Mouse (Mus musculus): Measurements from ENCODE around the gene Emilin1. TPM values are rescaled to one million over a fixed set of nuclear protein-coding genes. Genes with fewer than 3 reads are reported as not detected.

Gene Emilin1
- total RNA-seq, 2 experiments from 2014 or later: 1.9 TPM

- DNase-seq (ENCODE audit: low spot score in 2 of 2): no peak
Measured at GRCm38 (mm10) chr5:30957891-30958290, 44.7 kb downstream of the Emilin1 start.

- no peak for DNase-seq (ENCODE audit: low spot score in 2 of 2)
Measured at GRCm38 (mm10) chr5:30959198-30959854, 46.1 kb downstream of the Emilin1 start.

GRCm38 (mm10) chr5:30959966-30960501 lies 46.8 kb downstream of the Emilin1 start, which contains the start of gene Preb:
Gene Preb (minus strand): TSS chr5:30960361.
- DNase-seq (ENCODE audit: low spot score in 2 of 2): peak; percentile 99

- DNase-seq (ENCODE audit: low spot score in 2 of 2): no peak
Measured at GRCm38 (mm10) chr5:30960814-30961213, 47.6 kb downstream of the Emilin1 start.

GRCm38 (mm10) chr5:30961545-30962505 lies 48.6 kb downstream of the Emilin1 start:
- no peak for DNase-seq (ENCODE audit: low spot score in 2 of 2)

DNA sequence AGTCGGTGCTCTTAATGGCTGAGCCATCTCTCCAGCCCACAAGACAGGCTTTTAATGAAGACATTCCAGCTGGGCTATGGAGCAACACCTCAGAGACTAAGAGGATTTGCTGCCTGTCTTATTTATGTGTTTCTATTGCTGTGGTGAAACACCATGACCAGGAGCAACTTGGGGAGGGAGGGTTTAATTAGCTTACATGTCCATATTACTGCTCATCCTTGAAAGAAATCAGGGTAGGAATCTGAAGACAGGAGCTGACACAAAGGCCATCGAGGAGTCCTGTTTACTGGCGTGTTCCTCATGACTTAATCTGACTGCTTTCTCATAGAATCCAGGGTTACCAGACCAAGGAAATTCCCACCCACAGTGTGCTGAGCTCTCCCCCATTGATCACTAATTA lies 50.7 kb downstream of the Emilin1 start:
- no peak for DNase-seq (ENCODE audit: low spot score in 2 of 2)

- no peak for DNase-seq (ENCODE audit: low spot score in 2 of 2)
Measured at GRCm38 (mm10) chr5:30966189-30966588, 53.0 kb downstream of the Emilin1 start.

- DNase-seq (ENCODE audit: low spot score in 2 of 2): no peak
Measured at GRCm38 (mm10) chr5:30968416-30968815, 55.2 kb downstream of the Emilin1 start, which contains the start of gene Tcf23. Gene Tcf23 (plus strand): TSS chr5:30968662.

DNA sequence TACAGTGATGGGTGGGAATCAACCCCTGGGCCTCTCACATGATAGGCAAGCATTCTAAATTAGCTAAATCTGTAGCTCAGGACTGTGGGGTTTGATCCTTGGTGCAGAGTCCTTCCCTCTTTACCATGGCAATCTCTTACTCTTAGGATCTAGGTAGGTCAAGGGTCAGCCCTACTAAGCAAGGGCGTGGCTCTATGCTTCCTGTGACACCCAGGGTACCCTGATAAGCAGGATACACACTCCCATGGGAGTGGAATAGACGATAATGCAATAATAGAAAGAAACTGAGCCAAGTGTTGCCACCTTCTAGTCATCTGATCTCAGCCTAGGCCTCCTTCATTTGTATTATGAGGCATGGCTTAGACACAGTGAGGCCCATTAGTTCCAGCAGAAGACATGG lies 56.2 kb downstream of the Emilin1 start:
- DNase-seq (ENCODE audit: low spot score in 2 of 2): no peak

Other genes with a start within 250 kb of the Emilin1 start
- 1 to 10 TPM; 3.5 to 4.6 TPM for gene Cenpa, start 246.6 kb upstream of the Emilin1 start, total RNA-seq (2021)
- 10 to 100 TPM; 22.8 to 27.1 TPM for gene Dpysl5, start 201.8 kb upstream of the Emilin1 start, total RNA-seq (2021)
- gene Mapre3, start 98.8 kb upstream of the Emilin1 start, total RNA-seq (2021): 100 to 1,000 TPM; 216 to 227 TPM
- 10 to 100 TPM; 63.6 to 63.7 TPM for gene Tmem214, start 45.4 kb upstream of the Emilin1 start, total RNA-seq (2021)
- 10 to 100 TPM; 11.5 to 13.3 TPM for gene Agbl5, start 24.7 kb upstream of the Emilin1 start, total RNA-seq (2021)
- gene Ost4, start 5.6 kb upstream of the Emilin1 start, total RNA-seq (2021): 10 to 100 TPM; 97.5 to 98.5 TPM
- 10 to 100 TPM; 14.8 to 16.3 TPM for gene Khk, start 8.0 kb downstream of the Emilin1 start, total RNA-seq (2021)
- 10 to 100 TPM; 15.0 to 16.2 TPM for gene Cgref1, start 32.2 kb downstream of the Emilin1 start, total RNA-seq (2021)
- 100 to 1,000 TPM; 119 to 125 TPM for gene Preb, start 47.0 kb downstream of the Emilin1 start, total RNA-seq (2021)
- under 1 TPM; 0.12 to 0.30 TPM for gene Tcf23, start 55.3 kb downstream of the Emilin1 start, total RNA-seq (2021)
- gene Atraid, start 134.9 kb downstream of the Emilin1 start, total RNA-seq (2021): 10 to 100 TPM; 68.1 to 70.0 TPM
- gene Slc5a6, start 135.5 kb downstream of the Emilin1 start, total RNA-seq (2021): 10 to 100 TPM; 14.9 to 17.6 TPM
- 10 to 100 TPM; 20.0 to 20.9 TPM for gene Cad, start 141.4 kb downstream of the Emilin1 start, total RNA-seq (2021)
- not detected for gene Dnajc5g, start 192.9 kb downstream of the Emilin1 start, total RNA-seq (2021)
- gene Slc30a3, start 194.8 kb downstream of the Emilin1 start, total RNA-seq (2021): 10 to 100 TPM; 84.1 to 93.8 TPM
- gene Trim54, start 203.3 kb downstream of the Emilin1 start, total RNA-seq (2021): not detected
- gene Ucn, start 225.4 kb downstream of the Emilin1 start, total RNA-seq (2021): not detected
- gene Mpv17, start 240.8 kb downstream of the Emilin1 start, total RNA-seq (2021): 10 to 100 TPM; 57.4 to 61.8 TPM

Data from layer of hippocampus, adult 18-20 months (tissue).